Mouse (Mus musculus) forebrain, embryonic 16.5 days (tissue): ENCODE data around the gene Hoxa7. TPM values are rescaled to one million over a fixed set of nuclear protein-coding genes. Genes with fewer than 3 reads are reported as not detected.

Source experiments
- ATAC-seq: fragments of 200-750 bp; cut with Nextera tagmentation; 2 replicates; pipeline ENCODE4 v1.8.0; 2017; ENCODE audit warnings: mild to moderate bottlenecking, moderate library complexity
- H3K27ac ChIP-seq: fragments of 300-500 bp; sonication (generic); 2 replicates; pipeline ENCODE4 v1.5.1; 2014; ENCODE audit warnings: low read length, control low read depth
- H3K27me3 ChIP-seq: fragments of 300-500 bp; sonication (generic); replicated peaks from 2 replicates; pipeline ENCODE4 v1.6.1; 2014; ENCODE audit warnings: low read length; ENCODE audit not compliant: control insufficient read depth, insufficient read depth
- H3K36me3 ChIP-seq: fragments of 300-500 bp; sonication (generic); 2 replicates; pipeline ENCODE4 v1.6.1; 2014; ENCODE audit not compliant: control insufficient read depth, insufficient read depth
- H3K4me1 ChIP-seq: fragments of 300-500 bp; sonication (generic); replicated peaks from 2 replicates; pipeline ENCODE4 v1.6.1; 2014; ENCODE audit warnings: low read length; ENCODE audit not compliant: control insufficient read depth, insufficient read depth
- H3K4me2 ChIP-seq: fragments of 300-500 bp; sonication (generic); 2 replicates; pipeline ENCODE4 v1.6.1; 2014; ENCODE audit warnings: mild to moderate bottlenecking, low read length, control low read depth
- H3K4me3 ChIP-seq: fragments of 300-500 bp; sonication (generic); replicated peaks from 2 replicates; pipeline ENCODE4 v1.5.1; 2014; ENCODE audit warnings: mild to moderate bottlenecking, low read length, control low read depth
- H3K9ac ChIP-seq: fragments of 300-500 bp; sonication (generic); replicated peaks from 2 replicates; pipeline ENCODE4 v1.6.1; 2014; ENCODE audit warnings: low read depth, low read length, control low read depth
- H3K9me3 ChIP-seq: fragments of 300-500 bp; sonication (generic); 2 replicates; pipeline ENCODE4 v1.6.1; 2016; ENCODE audit warnings: low read length; ENCODE audit not compliant: control insufficient read depth
- WGBS: fragments of 180-500 bp; shearing (Covaris S2); extraction: QIAGEN DNeasy Blood & Tissue Kit; methylation state at CpG from one replicate; pipeline ENCODE4 v1.1.7; 2014; 5-methylcytosine and 5-hydroxymethylcytosine counted together
- polyA plus RNA-seq: library from polyadenylated mRNA; unstranded; fragments of >200 nt; fragmentation: Nextera tagmentation; extraction: Ambion mirVana; gene quantifications from 2 replicates; pipeline ENCODE4 v1.2.1, GENCODE M21; 2015

Hoxa7 gene
- polyA plus RNA-seq, 1 experiment from 2014 or later = not detected

DNA sequence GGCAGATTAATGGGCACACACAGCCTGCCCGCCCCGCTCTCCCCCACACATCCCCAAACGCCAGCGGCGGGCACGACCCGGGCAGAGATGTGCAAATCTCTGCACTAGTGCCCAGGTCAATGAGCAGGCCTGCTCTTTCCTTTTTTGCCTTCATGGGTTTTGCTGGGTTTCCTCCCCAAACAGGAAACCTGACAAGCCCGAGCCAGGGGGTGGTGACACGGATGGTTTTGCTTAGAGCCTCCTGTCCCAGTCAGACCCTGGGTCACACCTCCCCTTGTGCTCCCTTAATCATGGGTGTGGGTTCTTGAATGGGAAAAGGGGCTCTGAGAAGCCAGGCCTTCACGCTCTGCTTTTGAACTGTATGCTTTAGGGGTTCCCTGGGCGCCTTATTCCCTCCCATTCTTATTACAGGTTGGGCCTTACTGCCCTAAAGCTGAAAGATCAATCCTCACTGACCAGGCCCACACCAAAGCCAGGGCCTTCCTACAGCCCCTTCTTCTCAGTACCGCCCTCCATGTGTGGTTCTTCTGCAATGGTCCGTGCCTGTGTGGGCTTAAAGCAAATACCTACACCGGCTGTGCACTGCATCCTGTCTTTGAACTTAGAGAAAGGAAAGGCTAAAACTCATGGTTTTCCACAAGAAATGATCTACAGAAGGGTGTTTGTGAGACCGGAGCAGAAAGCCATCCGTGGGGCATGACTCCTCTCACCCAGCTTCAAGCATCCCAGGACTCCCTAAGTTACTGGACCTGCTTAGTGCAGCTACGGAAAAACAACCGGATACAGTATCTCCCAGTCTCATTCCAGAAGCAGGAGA is 12.6 kb downstream of the Hoxa7 start:
- H3K4me1 ChIP-seq = peaks cover 6% of the 10 kb centered on the region; the same call in 1 of the 2 replicates
- 3% methylated on average over 18 of the region's 18 CpGs for WGBS
- no peaks in the 10 kb centered on the region for H3K9me3 ChIP-seq
- no peak overlapping the region for H3K27ac ChIP-seq
- H3K4me3 ChIP-seq = no peak overlapping the region
- no peaks in the 10 kb centered on the region for H3K36me3 ChIP-seq
- no peak overlapping the region for H3K9ac ChIP-seq
- no peak for ATAC-seq
- H3K27me3 ChIP-seq = peaks cover 95% of the 10 kb centered on the region
- H3K4me2 ChIP-seq = no peak overlapping the region

DNA sequence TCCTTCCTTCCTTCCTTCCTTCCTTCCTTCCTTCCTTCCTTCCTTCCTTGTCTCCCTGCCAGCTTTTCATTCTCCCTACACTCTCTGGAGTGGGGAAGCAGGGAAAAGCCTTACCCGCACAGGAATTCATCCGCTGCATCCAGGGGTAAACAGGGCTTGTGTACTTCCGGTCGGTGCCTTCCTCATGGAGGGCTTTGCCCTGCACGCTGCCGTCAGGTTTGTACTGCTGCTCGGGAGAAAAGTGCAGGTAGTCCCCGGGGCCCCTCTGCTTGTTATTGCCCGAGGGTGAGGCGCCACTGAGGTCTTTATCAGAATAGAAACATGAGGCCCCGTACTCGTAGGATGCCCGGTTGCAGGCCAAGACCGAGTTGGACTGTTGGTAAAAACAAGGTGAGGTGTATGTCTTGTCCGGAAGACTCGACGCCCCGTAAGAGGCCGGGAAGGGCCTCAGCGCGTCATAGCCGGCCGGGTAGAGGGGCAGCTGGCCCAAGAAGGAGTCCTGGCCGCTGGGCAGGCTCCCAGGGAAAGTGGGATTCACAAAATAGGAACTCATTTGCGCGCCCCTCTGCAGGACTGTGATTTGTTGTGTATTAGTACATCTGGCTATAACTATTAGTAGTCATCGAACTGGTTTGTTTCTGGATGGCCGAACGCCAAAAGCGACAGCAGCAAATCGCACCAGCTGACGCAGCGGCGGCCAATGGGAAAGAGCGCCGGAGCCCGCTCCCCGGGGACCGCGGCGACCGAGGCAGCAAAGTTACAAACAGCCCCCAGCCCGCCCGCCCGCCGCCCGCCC is 13.4 kb downstream of the Hoxa7 start, which contains the start of gene Hoxa6:
TSS of gene Hoxa6 (minus strand) at position 651 of the 796 bp plus-strand sequence.
- 1% methylated on average over 47 of the region's 47 CpGs for WGBS
- no peak for ATAC-seq
- H3K27ac ChIP-seq = no peak within 1 kb of the TSS
- no peak within 1 kb of the TSS for H3K4me3 ChIP-seq
- H3K4me1 ChIP-seq = peaks cover 10% of the 10 kb centered on the region
- H3K27me3 ChIP-seq = peaks cover 93% of the 10 kb centered on the region
- H3K9ac ChIP-seq = no peak within 1 kb of the TSS
- H3K36me3 ChIP-seq = no peaks in the 10 kb centered on the region
- H3K4me2 ChIP-seq = no peak within 1 kb of the TSS
- H3K9me3 ChIP-seq = no peaks in the 10 kb centered on the region

DNA sequence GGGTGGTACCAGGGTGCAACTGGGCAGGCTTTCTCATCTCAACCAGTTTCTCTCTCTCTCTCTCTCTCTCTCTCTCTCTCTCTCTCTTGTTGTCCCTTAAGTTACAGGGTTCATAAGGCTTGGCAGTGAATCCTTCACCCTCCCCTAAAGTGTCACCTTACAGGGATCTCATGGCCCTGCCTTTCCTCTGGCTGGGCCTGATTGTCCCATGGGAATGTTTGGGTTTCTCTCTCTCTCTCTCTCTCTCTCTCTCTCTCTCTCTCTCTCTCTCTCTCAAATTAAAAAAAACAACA is 14.0 kb downstream of the Hoxa7 start:
- Histone ChIP-seq H3K4me1 (peaks cover 10% of the 10 kb centered on the region), H3K36me3 (no peaks in the 10 kb centered on the region), H3K27me3 (peaks cover 93% of the 10 kb centered on the region), H3K27ac (no peak overlapping the region), H3K4me2 (no peak overlapping the region), H3K4me3 (no peak overlapping the region), H3K9ac (no peak overlapping the region), H3K9me3 (no peaks in the 10 kb centered on the region)
- ATAC-seq = no peak

DNA sequence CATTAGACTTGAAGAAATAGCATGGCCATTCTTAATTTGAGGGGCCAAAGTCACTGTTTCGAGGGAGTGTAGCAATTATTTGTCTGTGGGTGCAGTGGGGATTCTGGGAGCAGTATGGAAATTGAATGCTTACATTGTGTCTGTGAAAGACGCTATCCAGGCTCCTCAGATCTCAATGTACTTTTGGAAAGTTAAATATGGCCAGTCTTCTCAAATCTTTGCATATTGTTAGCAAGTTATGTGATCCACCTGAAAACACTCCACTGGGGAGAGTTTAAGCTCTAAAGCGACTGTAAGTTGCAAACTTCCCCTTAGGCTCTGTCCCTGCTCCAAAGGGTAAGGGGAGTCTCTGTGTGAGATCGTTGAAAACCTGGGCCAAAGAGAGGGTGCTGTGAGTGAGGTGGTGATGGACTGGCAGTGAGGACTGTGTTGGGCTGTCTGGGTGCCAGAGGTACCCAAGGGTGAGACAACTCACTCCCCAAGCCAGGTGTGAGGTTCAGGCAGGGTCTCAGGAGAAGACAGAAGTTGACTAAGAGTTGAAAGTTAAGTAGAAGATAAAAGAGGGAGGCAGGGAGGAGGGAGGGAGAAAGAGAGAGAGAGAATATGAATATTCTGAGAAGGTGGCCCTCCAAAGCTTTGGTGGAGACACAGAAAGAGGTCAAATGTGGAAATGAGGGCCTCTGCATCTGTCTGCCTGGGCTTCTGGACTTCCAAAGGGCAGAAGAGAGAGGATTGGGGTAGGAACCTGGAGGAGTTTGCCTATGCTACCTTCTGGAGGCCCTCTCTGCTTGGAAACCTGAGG is 14.6 kb downstream of the Hoxa7 start:
- Histone ChIP-seq H3K36me3 (no peaks in the 10 kb centered on the region), H3K27ac (no peak overlapping the region), H3K4me2 (no peak overlapping the region), H3K9me3 (no peaks in the 10 kb centered on the region), H3K4me3 (no peak overlapping the region), H3K4me1 (peaks cover 10% of the 10 kb centered on the region), H3K9ac (no peak overlapping the region), H3K27me3 (peaks cover 93% of the 10 kb centered on the region)
- WGBS = 4% methylated on average over 4 of the region's 4 CpGs
- no peak for ATAC-seq

DNA sequence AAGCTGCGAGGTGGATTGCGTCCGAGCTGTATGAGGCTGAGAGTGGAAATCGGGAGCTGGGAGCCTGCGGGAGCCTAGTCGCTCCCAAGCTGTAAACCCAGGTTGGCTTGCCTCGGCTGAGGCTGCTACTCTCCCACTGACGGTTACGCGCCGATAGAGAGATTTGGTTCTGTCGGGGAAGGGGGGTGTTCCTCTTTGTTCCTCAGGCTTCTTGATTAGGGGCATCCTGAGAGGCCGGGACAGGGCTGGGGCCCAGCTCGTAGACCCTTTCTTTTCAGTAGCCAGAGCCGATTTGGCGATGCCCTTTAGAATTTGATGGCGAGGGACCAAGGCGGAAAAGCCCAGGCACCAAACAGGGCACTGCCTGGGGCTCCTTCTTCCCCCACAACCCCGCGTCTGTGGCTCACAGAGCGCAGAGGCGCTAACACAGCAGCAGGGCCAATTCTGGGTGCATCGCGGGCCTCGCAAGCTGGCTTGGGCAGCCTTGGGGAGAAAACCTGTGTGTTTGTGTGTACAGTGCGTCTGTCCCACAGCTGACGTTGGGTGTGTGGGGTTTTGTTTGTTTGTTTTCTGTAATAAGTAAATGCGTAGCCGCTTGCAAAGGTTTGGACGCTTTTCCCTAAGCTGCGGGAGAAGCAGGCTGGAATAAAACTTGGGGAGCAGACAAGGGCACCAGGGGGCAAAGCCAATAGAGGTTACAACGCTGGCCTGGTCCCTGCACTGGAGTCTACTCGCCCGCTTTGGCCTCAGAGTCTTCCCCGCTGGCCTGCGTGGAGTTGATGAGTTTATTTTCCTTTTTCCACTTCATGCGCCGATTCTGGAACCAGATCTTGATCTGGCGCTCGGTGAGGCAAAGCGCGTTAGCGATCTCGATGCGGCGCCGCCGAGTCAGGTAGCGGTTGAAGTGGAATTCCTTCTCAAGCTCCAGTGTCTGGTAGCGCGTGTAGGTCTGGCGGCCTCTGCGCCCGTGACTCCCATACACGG is 15.7 kb downstream of the Hoxa7 start:
- no peak overlapping the region for H3K9ac ChIP-seq
- H3K27me3 ChIP-seq = peaks cover 93% of the 10 kb centered on the region
- no peaks in the 10 kb centered on the region for H3K9me3 ChIP-seq
- H3K36me3 ChIP-seq = no peaks in the 10 kb centered on the region
- no peak overlapping the region for H3K27ac ChIP-seq
- under 1% methylated on average over 55 of the region's 55 CpGs for WGBS
- peaks cover 8% of the 10 kb centered on the region for H3K4me1 ChIP-seq
- no peak for ATAC-seq
- no peak overlapping the region for H3K4me3 ChIP-seq
- no peak overlapping the region for H3K4me2 ChIP-seq

GRCm38 (mm10) chr6:52205221-52205620 is 16.4 kb downstream of the Hoxa7 start:
- H3K9ac ChIP-seq = no peak overlapping the region
- WGBS = 5% methylated on average over 14 of the region's 14 CpGs
- ATAC-seq = no peak
- H3K4me3 ChIP-seq = no peak overlapping the region
- H3K36me3 ChIP-seq = no peaks in the 10 kb centered on the region
- peaks cover 94% of the 10 kb centered on the region for H3K27me3 ChIP-seq
- H3K9me3 ChIP-seq = no peaks in the 10 kb centered on the region
- H3K27ac ChIP-seq = no peak overlapping the region
- H3K4me2 ChIP-seq = no peak overlapping the region
- peaks cover 8% of the 10 kb centered on the region for H3K4me1 ChIP-seq

DNA sequence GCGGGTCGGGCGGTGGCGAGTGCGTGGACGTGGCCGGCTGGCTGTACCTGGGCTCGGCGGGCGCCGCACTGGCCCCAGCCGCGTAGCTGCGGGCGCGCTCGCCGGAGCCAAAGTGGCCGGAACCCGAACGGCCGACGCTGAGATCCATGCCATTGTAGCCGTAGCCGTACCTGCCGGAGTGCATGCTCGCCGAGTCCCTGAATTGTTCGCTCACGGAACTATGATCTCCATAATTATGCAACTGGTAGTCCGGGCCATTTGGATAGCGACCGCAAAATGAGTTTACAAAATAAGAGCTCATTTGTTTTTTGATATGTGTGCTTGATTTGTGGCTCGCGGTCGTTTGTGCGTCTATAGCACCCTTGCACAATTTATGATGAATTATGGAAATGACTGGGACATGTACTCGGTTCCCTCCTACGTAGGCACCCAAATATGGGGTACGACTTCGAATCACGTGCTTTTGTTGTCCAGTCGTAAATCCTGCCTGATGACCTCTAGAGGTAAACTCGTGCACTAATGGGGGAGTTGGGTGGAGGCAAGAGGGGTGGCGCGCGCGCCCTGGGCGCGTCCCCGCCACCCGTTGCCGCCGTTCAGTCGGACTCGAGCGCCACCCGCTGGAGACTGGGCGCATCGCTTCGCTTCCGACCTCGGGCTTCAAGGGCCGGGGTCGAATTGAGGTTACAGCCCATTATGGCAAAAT is 17.5 kb downstream of the Hoxa7 start, which contains the start of gene Hoxa5:
TSS of gene Hoxa5 (minus strand) at position 538 of the 703 bp plus-strand sequence.
- H3K9ac ChIP-seq = no peak within 1 kb of the TSS
- H3K4me3 ChIP-seq = 0 out of 2 replicates have a peak within 1 kb of the TSS, but pooled peaks have one; percentile 5
- H3K27me3 ChIP-seq = peaks cover 94% of the 10 kb centered on the region
- H3K4me2 ChIP-seq = no peak within 1 kb of the TSS
- no peak for ATAC-seq
- no peaks in the 10 kb centered on the region for H3K36me3 ChIP-seq
- H3K27ac ChIP-seq = no peak within 1 kb of the TSS
- no peaks in the 10 kb centered on the region for H3K9me3 ChIP-seq
- under 1% methylated on average over 64 of the region's 65 CpGs for whole genome bisulfite sequencing
- H3K4me1 ChIP-seq = peaks cover 8% of the 10 kb centered on the region
